Mouse (Mus musculus) splenic B cell, adult 2 months (primary cell): ENCODE data around the gene Prss56.

Experiments used
- DNase-seq: peaks from one replicate; pipeline ENCODE4 v3.0.0-alpha.2; 2011; ENCODE audit warnings: low read depth, low spot score
- H3K27me3 ChIP-seq: 2 replicates; pipeline ENCODE4 v1.6.1; 2012; ENCODE audit warnings: mild to moderate bottlenecking, low read length, moderate library complexity, mixed read lengths; ENCODE audit not compliant: control insufficient read depth, poor library complexity, insufficient read depth, severe bottlenecking
- H3K36me3 ChIP-seq: 2 replicates; pipeline ENCODE4 v1.6.1; 2012; ENCODE audit warnings: mild to moderate bottlenecking, low read length, moderate library complexity, mixed read lengths; ENCODE audit not compliant: control insufficient read depth, poor library complexity, insufficient read depth, severe bottlenecking

Prss56 gene

DNA sequence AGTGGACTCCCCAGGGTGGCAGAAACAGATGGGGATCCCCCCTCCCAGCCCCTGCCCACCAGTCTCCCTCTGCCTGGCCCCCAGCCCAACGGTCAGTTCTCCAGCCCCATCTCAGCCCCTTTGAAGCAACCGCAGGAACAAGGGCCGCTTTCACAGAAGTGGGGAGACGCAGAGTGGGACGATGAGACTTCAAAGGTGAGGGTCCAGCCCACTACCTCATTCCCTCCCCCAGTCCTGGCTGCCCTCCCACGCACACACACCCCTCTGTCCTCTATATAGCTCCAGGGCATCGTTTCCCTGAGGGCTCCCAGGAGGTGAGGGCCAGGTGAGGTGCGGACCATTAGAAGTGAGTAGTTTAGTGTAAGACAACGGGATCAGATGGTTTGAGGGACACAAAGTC is at the start of gene Prss56:
Gene Prss56 (plus strand): TSS at position 301 of the 400 bp plus-strand sequence.
- no peak for DNase-seq
- Histone ChIP-seq H3K36me3 (no peaks in the 10 kb centered on the region), H3K27me3 (no peaks in the 10 kb centered on the region)

DNA sequence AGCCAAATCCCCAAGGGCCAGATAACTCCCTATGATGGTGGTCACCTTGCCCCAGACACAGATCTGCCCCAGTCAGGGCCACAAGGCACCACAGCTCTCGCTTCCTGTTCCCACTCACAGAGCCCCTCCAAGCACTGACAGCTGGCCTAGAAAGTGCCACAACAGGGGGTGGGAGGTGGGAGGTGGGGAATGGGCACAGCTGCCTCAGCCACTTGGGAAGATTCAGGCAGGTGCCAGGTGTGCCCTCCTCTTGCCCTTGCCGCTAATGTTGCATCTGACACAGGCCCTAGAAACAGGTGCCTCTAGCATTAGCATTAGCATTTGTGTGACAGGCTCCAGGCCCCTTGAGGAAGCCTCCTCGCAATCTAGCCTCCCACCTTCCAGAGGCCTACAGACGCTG is 41.6 kb upstream of the Prss56 start:
- no peaks in the 10 kb centered on the region for H3K27me3 ChIP-seq
- no peaks in the 10 kb centered on the region for H3K36me3 ChIP-seq
- no peak for DNase-seq

DNA sequence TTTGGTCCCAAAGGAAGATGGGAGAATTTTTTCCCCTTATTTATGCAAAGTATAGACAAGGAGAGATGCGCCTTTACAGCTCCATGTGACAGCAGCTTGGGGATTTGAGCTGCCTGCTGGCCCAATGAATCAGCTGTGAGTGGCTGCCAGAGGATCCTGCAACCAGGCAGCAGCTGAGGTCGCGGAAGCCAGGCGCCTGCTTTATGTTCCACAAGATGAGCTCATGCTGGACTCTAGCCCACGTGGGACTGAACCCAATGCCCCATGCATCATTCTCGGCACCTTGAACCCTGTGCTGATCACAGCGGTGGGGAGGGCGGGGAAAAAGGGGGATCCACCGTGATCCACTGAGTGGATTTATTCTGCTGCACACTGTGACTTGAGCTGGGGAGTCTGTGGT is 40.7 kb upstream of the Prss56 start:
- H3K27me3 ChIP-seq = no peaks in the 10 kb centered on the region
- no peak for DNase-seq
- no peaks in the 10 kb centered on the region for H3K36me3 ChIP-seq

DNA sequence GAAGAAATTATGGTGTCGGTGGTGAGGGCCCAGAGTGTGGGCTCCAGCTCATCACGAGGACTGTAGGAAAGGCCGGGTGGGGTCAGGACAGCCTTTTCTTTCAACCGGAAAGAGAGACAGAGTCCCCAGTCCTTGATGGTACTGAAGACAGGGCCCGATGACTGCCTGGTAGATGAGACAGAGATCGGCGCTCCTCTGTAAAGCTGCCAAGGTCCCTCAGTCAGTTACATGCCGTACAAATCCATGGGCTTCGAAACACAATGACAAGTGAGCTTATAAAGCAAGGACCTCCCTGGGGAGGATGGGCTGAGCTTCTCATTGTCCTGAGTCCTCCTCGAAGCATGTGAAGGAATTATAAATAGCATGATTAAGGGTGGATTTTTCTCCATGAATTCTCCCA is 40.0 kb upstream of the Prss56 start:
- DNase-seq = no peak
- H3K27me3 ChIP-seq = no peaks in the 10 kb centered on the region
- H3K36me3 ChIP-seq = no peaks in the 10 kb centered on the region

GRCm38 (mm10) chr1:87149422-87149821 is 33.7 kb upstream of the Prss56 start:
- peak; percentile 8 for DNase-seq
- no peaks in the 10 kb centered on the region for H3K27me3 ChIP-seq
- no peaks in the 10 kb centered on the region for H3K36me3 ChIP-seq

- no peaks in the 10 kb centered on the region for H3K27me3 ChIP-seq
Observed at GRCm38 (mm10) chr1:87151286-87151685, 31.8 kb upstream of the Prss56 start.

DNA sequence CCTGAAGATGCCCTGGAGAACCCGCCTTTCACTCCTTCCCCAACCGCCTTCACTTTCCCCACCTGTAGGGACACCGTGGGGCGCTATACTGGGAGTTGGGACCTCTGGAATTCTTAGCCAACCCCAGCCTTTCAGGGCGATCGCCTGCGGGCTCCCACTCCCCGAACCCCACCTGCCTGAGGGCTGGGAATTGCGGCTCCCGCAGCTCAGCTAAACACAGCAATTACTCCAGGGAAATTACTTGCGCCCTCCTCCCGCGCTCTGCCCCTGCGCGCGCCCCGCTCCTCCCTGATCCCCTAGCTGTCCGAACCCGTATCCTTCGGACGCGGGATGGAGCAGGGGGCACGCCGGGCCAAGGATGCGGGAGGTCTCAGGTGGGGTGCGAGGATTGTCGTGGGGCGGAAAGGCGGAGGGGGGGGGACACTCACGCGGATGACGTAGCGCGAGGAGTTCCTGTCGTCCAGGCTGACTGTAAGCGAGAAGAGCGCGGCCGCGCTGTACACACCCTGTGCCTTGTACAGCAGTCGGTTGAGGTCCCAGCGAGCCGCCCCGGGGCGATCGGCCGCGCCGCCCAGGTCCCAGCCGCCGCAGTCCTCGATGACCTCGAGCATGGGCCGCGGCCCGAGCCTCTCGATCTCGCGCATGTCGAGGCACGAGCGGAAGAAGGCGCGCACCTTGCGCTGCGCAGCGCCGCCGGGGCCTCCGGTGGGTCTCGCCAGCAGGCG is 29.2 kb upstream of the Prss56 start:
- Histone ChIP-seq H3K36me3 (no peaks in the 10 kb centered on the region), H3K27me3 (no peaks in the 10 kb centered on the region)
- no peak for DNase-seq

More at GRCm38 (mm10) chr1:87151286-87151685, 31.8 kb upstream of the Prss56 start:
- no peak for DNase-seq
- H3K36me3 ChIP-seq = no peaks in the 10 kb centered on the region

DNA sequence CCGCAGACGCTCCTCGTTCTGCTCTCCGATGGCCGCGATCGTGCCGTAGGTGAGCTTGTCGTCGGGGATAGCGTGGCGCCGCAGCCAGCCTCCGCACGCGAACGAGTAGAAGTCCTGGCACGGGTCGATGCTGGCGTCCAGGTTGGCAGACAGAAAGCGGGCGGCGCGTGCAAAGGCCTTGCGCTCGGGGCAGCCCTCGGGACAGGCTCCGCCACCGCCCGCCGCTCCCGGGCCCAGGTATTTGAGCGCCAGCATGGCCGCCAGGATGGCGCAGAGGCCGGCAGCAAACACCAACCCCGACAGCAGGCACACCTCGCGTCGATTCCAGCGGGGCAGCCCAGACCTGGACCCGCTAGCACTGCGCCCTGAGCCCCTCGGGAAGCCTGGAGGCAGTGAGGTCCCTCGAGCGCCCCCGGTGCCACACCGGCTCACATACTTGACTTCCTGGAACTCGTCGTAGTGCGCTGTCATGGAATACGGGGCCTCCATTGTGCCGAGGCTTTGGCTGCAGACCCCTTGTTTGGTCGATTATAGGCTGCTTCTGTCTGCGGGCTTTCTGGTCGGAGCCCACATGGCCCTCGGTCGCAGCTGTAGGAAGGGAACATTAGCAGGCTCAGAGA is 28.5 kb upstream of the Prss56 start:
- H3K27me3 ChIP-seq = no peaks in the 10 kb centered on the region
- DNase-seq = no peak
- no peaks in the 10 kb centered on the region for H3K36me3 ChIP-seq

- no peak for DNase-seq
- no peaks in the 10 kb centered on the region for H3K36me3 ChIP-seq
- H3K27me3 ChIP-seq = no peaks in the 10 kb centered on the region
Observed at GRCm38 (mm10) chr1:87155531-87156198, 27.4 kb upstream of the Prss56 start.

- Histone ChIP-seq H3K36me3 (no peaks in the 10 kb centered on the region), H3K27me3 (no peaks in the 10 kb centered on the region)
- DNase-seq = no peak
Observed at GRCm38 (mm10) chr1:87156199-87156587, 26.9 kb upstream of the Prss56 start, which contains the start of gene Ecel1. TSS of gene Ecel1 (minus strand) at chr1:87156521.

DNA sequence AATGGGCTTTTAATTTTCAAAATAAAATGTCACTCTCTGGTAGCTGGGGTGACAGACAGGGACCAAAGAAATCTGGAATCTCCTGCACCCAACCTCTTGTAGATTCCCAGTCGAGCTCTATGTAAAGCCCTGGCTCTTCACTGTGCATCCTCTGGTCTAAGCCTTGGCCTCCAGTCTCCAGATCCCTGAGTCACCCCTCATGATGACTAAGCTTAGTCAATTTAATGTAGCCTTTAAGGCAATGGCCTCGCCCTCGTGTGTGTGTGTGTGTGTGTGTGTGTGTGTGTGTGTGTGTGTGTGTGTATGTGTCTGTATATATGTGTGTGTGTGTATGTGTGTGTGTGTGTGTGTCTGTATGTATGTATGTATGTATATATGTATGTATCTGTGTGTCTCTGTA is 23.7 kb upstream of the Prss56 start:
- H3K36me3 ChIP-seq = no peaks in the 10 kb centered on the region

GRCm38 (mm10) chr1:87164164-87164795 is 18.8 kb upstream of the Prss56 start:
- Histone ChIP-seq H3K27me3 (no peaks in the 10 kb centered on the region), H3K36me3 (no peaks in the 10 kb centered on the region)
- DNase-seq = no peak

More for the DNA sequence above, 23.7 kb upstream of the Prss56 start:
- DNase-seq = no peak
- H3K27me3 ChIP-seq = no peaks in the 10 kb centered on the region

GRCm38 (mm10) chr1:87164796-87165184 is 18.3 kb upstream of the Prss56 start:
- no peaks in the 10 kb centered on the region for H3K36me3 ChIP-seq
- DNase-seq = no peak
- no peaks in the 10 kb centered on the region for H3K27me3 ChIP-seq

- H3K27me3 ChIP-seq = no peaks in the 10 kb centered on the region
- H3K36me3 ChIP-seq = no peaks in the 10 kb centered on the region
- no peak for DNase-seq
Observed at GRCm38 (mm10) chr1:87170458-87170857, 12.7 kb upstream of the Prss56 start.

GRCm38 (mm10) chr1:87171312-87171711 is 11.8 kb upstream of the Prss56 start:
- Histone ChIP-seq H3K27me3 (no peaks in the 10 kb centered on the region), H3K36me3 (no peaks in the 10 kb centered on the region)
- DNase-seq = no peak
